Mouse (Mus musculus): Measurements from ENCODE around the gene Kalrn. TPM values are rescaled to one million over a fixed set of nuclear protein-coding genes. Genes with fewer than 3 reads are reported as not detected.

Kalrn gene
- polyA plus RNA-seq, 1 experiment from 2014 or later, result 14.0 TPM

DNA sequence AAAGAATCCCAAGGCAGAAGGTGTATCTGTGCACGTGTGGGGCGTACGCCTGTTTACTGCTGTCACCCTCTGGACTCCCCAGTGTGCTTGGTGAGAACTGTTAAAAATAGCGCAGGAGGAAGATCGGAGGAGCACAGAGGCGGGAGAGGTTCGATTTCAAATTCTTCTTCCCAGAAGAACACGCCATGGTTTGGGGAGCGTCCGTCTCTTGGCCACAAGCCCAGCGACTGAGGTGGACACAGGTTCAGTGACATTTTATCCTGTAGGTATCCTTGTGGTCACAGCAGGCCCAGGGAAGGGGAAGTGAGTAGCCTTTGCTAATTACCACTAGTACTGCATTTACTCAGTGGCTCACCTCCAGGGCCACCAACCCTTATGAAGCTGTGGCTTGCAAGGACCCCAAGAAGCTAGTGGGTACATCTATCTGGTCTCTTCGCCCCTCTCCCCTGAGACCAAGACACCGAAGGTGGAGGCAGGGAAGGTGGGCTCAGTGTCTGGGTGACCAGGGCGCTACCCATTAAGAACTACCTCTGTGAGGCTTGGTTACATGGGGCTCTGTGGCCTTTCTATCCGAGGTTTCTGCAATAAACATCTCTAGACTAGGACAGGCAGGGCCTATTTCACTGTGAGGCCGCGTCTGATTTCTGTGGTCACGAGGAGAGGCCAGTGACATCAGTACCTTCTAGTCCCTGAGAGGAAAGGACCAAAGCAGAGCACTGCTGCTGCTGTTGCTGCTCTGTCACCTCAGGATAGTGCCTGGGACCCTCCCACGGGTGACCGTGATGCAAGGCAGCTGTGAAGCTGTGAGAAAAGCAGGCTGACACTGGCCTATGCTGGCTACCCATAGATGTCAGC is 561.1 kb downstream of the Kalrn start:
- H3K4me2 ChIP-seq (replicated peaks), result no peak overlapping the region
- peaks cover 14% of the 10 kb centered on the region for H3K9me3 ChIP-seq
- no peak overlapping the region for H3K9ac ChIP-seq
- H3K36me3 ChIP-seq, result peaks cover 62% of the 10 kb centered on the region
- no peaks in the 10 kb centered on the region for H3K27me3 ChIP-seq
- H3K4me1 ChIP-seq, result no peaks in the 10 kb centered on the region
- no peak overlapping the region for H3K27ac ChIP-seq
- no peak for ATAC-seq (ENCODE audit: low FRiP score, low read depth)
- H3K4me3 ChIP-seq, result no peak overlapping the region
- 90% methylated on average over 20 of the region's 20 CpGs for WGBS

DNA sequence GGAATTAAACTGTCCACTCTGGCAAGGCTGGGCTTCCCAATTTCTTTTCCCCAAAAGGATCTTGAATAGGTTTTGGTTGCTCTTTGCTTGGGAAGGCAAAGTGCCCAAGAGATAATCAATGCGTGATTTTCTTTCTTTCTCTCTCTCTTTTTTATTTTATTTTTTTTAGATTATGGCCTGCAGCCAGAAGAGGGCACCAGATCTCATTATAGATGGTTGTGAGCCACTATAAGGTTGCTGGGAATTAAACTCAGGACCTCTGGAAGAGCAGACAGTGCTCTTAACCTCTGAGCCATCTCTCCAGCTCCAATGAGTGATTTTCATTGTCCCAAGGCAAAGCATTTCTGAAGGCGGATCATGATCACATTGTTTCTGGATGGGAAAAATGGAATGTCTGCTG is 563.8 kb downstream of the Kalrn start:
- H3K27me3 ChIP-seq, result no peaks in the 10 kb centered on the region
- WGBS, result 96% methylated on average over 2 of the region's 2 CpGs
- ATAC-seq (ENCODE audit: low FRiP score, low read depth), result no peak
- H3K4me1 ChIP-seq, result peaks cover 14% of the 10 kb centered on the region
- H3K9me3 ChIP-seq, result peaks cover 6% of the 10 kb centered on the region
- no peak overlapping the region for H3K27ac ChIP-seq
- H3K4me3 ChIP-seq, result no peak overlapping the region
- no peak overlapping the region for H3K9ac ChIP-seq
- H3K4me2 ChIP-seq (replicated peaks), result no peak overlapping the region
- H3K36me3 ChIP-seq, result peaks cover 42% of the 10 kb centered on the region

DNA sequence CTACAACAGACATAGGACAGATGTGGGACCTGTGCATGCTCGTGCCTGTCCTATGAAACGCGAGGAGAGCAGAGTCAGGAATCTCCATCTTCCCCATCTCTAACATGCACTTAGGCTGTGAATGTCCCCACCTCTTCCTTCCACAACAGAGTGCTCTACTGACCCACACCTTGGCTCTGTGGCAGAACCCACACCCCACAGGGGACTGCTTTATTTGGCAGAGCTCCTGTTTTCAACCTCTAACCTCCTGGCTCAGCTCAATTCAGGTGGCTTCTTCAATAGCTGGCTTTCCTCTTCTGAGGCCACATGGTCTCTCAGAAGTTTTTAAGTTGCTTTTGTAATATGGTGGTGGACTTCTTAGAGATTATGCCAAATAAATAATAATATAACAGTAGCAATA is 567.3 kb downstream of the Kalrn start:
- Histone ChIP-seq H3K27me3 (no peaks in the 10 kb centered on the region), H3K36me3 (peaks cover 14% of the 10 kb centered on the region), H3K27ac (no peak overlapping the region), H3K4me1 (peaks cover 37% of the 10 kb centered on the region), H3K9ac (no peak overlapping the region), H3K9me3 (peaks cover 6% of the 10 kb centered on the region), H3K4me3 (no peak overlapping the region), H3K4me2 (replicated peaks) (no peak overlapping the region)
- ATAC-seq (ENCODE audit: low FRiP score, low read depth), result no peak
- WGBS, result 94% methylated on average over 3 of the region's 3 CpGs

DNA sequence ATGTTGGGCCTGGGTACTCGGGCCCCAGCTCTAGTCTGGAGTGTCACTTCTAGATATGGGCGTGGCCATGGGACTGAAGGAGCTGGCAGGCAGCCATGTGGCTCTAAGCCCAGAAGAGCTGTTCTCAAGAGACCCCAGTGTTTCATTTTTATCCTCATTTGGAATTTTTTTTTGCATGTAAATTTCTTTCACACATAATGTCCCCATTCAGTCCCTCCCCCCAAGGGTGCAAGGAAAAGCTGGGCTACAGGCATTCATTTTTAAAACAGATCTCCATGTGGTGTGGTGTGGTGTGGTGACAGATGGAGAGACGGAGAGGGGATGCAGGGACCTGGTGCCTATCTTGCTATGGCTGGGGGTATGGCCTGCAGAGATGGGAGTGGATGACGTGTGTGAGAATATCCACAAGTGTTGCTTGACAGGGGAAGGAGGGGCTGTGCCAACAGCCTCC is 569.2 kb downstream of the Kalrn start:
- H3K9me3 ChIP-seq, result no peaks in the 10 kb centered on the region
- 17% methylated on average over 4 of the region's 4 CpGs for WGBS
- H3K4me3 ChIP-seq, result no peak overlapping the region
- no peak overlapping the region for H3K9ac ChIP-seq
- H3K36me3 ChIP-seq, result no peaks in the 10 kb centered on the region; the same call in 1 of the 2 replicates
- ATAC-seq (ENCODE audit: low FRiP score, low read depth), result peak; percentile 86
- no peaks in the 10 kb centered on the region for H3K27me3 ChIP-seq
- H3K4me2 ChIP-seq (replicated peaks), result no peak overlapping the region
- peaks cover 37% of the 10 kb centered on the region for H3K4me1 ChIP-seq
- H3K27ac ChIP-seq, result peak overlapping the region; percentile 70; the same call in 1 of the 2 replicates

DNA sequence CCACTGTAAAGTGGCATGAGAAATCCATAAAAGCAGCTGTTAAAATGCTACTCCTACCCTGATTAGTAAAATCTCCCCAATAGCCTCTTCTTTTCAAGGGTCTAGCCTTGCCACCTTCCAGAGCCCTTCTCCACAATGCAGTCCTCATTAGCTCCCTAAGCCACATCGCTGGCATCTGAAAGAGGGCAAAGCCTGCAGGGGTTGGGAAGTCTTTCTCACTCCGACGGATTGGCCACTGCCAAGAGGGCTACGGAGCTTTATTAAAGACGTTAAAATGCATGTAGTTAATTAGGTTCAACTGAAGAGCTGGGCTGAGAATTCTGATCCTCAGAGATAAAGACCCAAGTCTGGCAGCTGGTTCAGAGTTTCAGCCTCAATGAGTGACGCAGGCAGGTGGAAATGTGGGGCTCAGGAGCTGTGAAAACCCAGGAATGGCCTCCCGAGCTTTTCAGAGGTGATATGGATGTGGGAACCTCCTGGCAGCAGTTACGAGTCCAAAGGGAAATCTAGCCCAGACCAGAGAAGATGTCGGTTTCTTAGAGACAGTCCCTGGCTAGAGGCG is 569.7 kb downstream of the Kalrn start:
- peaks cover 37% of the 10 kb centered on the region for H3K4me1 ChIP-seq
- H3K9ac ChIP-seq, result no peak overlapping the region
- H3K4me2 ChIP-seq (replicated peaks), result no peak overlapping the region
- no peak; the same call in none of the 2 replicates for ATAC-seq (ENCODE audit: low FRiP score, low read depth)
- no peaks in the 10 kb centered on the region for H3K9me3 ChIP-seq
- H3K4me3 ChIP-seq, result no peak overlapping the region
- peak overlapping the region; percentile 70; the same call in 1 of the 2 replicates for H3K27ac ChIP-seq
- 41% methylated on average over 10 of the region's 10 CpGs for WGBS
- H3K27me3 ChIP-seq, result no peaks in the 10 kb centered on the region
- H3K36me3 ChIP-seq, result no peaks in the 10 kb centered on the region; the same call in 1 of the 2 replicates

DNA sequence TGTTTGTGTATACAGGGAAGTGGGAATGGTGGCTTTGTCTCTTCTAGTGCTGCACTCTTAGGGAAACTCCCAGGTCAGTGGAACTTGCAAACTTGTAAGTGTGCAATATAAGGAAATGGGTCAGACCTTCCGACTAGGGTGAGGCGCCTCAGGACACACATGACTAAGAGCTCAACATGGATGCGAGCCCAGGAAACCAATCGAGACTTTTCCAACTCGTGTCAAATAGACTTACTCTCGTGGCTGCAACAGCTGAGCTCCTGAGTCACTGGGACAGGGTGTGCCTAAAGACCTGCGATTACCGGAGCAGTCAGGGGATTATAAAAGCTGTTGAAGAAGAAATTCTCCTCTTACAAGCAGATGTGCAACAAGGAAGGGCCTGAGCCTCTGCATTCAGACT is 572.6 kb downstream of the Kalrn start:
- Histone ChIP-seq H3K27me3 (no peaks in the 10 kb centered on the region), H3K27ac (no peak overlapping the region), H3K36me3 (no peaks in the 10 kb centered on the region), H3K4me3 (no peak overlapping the region), H3K9me3 (no peaks in the 10 kb centered on the region), H3K9ac (no peak overlapping the region), H3K4me1 (peaks cover 34% of the 10 kb centered on the region), H3K4me2 (replicated peaks) (no peak overlapping the region)
- ATAC-seq (ENCODE audit: low FRiP score, low read depth), result no peak
- 66% methylated on average over 8 of the region's 8 CpGs for WGBS

DNA sequence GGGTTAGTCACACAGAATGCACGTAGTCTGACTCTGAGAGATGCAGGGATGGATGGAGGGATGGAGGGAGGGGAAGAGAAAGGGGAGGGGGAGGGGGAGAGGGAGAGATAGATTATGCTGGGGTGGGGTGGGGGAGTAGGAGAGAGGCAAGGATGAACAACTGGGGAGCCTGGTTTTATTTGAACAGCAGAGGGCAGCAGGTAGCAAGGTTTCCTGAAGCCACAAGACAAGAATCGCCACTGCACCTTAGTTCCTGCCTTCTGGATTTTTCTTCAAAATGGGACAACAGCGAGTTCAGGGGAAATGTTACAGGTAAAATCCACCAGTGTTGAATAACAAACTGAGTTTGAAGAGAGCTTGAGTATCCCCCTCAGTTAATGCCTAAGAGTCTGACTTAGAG is 573.9 kb downstream of the Kalrn start:
- Histone ChIP-seq H3K4me1 (peaks cover 22% of the 10 kb centered on the region), H3K9me3 (no peaks in the 10 kb centered on the region), H3K27ac (no peak overlapping the region), H3K9ac (no peak overlapping the region), H3K4me2 (replicated peaks) (no peak overlapping the region), H3K27me3 (no peaks in the 10 kb centered on the region), H3K36me3 (no peaks in the 10 kb centered on the region), H3K4me3 (no peak overlapping the region)
- WGBS, result 35% methylated on average over 3 of the region's 3 CpGs
- ATAC-seq (ENCODE audit: low FRiP score, low read depth), result no peak

DNA sequence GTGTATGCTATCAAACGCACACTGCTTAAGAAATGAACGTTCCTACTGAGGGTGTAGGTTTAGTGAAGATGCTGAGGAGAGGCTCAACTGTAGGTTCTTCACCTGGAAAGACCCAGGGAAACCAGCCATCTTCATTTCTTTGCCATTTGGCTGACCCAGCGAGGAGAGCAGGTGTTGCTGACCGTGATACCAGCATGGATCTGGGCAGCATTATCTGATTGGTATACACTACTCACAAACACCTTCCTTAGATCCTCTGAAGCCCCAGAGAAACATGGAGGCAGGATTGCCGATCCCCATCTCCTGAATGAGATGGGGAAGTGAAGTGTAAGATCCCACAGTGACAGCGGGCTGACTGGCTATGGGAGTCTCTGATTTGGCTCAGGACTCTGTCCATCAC is 575.3 kb downstream of the Kalrn start:
- H3K27ac ChIP-seq, result no peak overlapping the region
- no peaks in the 10 kb centered on the region for H3K36me3 ChIP-seq
- H3K9ac ChIP-seq, result no peak overlapping the region
- 80% methylated on average over 6 of the region's 6 CpGs for WGBS
- no peak overlapping the region for H3K4me2 ChIP-seq (replicated peaks)
- no peak for ATAC-seq (ENCODE audit: low FRiP score, low read depth)
- H3K9me3 ChIP-seq, result no peaks in the 10 kb centered on the region
- no peak overlapping the region for H3K4me3 ChIP-seq
- H3K4me1 ChIP-seq, result peaks cover 8% of the 10 kb centered on the region; the same call in 1 of the 2 replicates
- no peaks in the 10 kb centered on the region for H3K27me3 ChIP-seq

DNA sequence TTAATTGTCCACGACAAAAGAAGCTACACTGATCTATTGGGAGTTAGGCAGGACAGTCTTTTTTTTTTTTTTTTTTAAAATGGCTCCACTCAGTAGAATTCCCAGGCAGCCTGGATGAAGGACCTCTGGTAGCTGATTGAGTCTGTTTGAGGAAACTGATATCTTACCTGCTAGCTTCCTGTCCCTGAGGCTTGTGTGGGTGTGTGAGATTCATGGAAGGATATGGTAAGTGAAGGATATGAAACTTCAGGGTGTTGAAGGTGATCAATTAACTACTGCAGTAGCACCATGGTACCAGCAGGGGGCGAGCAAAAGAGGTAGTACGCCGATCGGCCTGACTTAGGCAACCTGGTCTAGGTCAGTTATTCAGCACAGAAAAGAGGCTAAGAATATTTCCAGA is 577.3 kb downstream of the Kalrn start:
- H3K4me1 ChIP-seq, result no peaks in the 10 kb centered on the region
- H3K4me2 ChIP-seq (replicated peaks), result no peak overlapping the region
- H3K9ac ChIP-seq, result no peak overlapping the region
- WGBS, result 12% methylated on average over 5 of the region's 5 CpGs
- no peaks in the 10 kb centered on the region for H3K27me3 ChIP-seq
- H3K4me3 ChIP-seq, result no peak overlapping the region
- no peak overlapping the region for H3K27ac ChIP-seq
- H3K36me3 ChIP-seq, result no peaks in the 10 kb centered on the region
- H3K9me3 ChIP-seq, result no peaks in the 10 kb centered on the region
- no peak for ATAC-seq (ENCODE audit: low FRiP score, low read depth)

DNA sequence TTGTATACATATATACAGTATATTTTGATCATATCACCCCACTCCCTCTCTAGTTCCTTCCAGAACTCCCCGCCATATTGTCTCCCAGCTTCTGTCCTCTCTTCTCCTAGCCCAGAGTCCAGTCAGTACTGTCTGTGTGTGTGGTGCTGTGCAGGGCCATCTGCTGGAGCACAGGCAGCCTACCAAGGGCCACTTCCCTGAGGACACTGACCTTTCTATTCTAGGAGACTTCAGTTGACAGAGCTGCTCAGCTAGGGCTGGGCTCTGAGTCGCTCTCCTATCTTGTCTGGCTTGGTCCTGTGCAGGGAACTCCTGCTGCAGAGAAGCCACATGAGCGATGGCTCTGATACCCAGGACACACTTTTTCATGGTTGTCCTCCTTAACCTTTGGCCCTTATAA is 577.8 kb downstream of the Kalrn start:
- no peak overlapping the region for H3K9ac ChIP-seq
- ATAC-seq (ENCODE audit: low FRiP score, low read depth), result no peak
- no peaks in the 10 kb centered on the region for H3K36me3 ChIP-seq
- no peaks in the 10 kb centered on the region for H3K9me3 ChIP-seq
- no peaks in the 10 kb centered on the region for H3K4me1 ChIP-seq
- H3K4me2 ChIP-seq (replicated peaks), result no peak overlapping the region
- no peak overlapping the region for H3K4me3 ChIP-seq
- no peaks in the 10 kb centered on the region for H3K27me3 ChIP-seq
- WGBS, result 82% methylated on average over 3 of the region's 3 CpGs
- no peak overlapping the region for H3K27ac ChIP-seq

DNA sequence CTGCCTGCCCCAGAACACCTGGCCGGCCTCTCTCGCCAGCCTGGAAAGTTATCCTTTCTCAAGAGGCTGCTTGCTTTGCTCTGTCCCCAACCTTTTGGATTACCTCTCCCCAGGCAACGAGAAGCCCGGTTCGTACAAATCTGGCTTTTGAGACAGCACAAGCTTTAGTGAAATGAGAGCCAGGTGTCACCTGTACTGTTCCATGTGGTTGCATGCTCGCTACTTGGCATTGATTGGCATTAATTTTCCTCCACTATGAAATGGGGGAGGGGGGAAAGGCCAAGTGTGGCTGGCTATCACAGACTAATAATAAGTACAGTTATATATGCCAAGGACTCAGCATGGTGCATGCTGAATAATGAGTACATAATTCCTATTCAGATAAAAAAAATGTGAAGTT is 579.0 kb downstream of the Kalrn start:
- H3K9me3 ChIP-seq, result no peaks in the 10 kb centered on the region
- H3K4me1 ChIP-seq, result no peaks in the 10 kb centered on the region
- H3K27ac ChIP-seq, result no peak overlapping the region
- no peak overlapping the region for H3K9ac ChIP-seq
- 66% methylated on average over 6 of the region's 6 CpGs for WGBS
- H3K36me3 ChIP-seq, result no peaks in the 10 kb centered on the region
- no peak overlapping the region for H3K4me2 ChIP-seq (replicated peaks)
- no peak for ATAC-seq (ENCODE audit: low FRiP score, low read depth)
- H3K27me3 ChIP-seq, result no peaks in the 10 kb centered on the region
- no peak overlapping the region for H3K4me3 ChIP-seq

DNA sequence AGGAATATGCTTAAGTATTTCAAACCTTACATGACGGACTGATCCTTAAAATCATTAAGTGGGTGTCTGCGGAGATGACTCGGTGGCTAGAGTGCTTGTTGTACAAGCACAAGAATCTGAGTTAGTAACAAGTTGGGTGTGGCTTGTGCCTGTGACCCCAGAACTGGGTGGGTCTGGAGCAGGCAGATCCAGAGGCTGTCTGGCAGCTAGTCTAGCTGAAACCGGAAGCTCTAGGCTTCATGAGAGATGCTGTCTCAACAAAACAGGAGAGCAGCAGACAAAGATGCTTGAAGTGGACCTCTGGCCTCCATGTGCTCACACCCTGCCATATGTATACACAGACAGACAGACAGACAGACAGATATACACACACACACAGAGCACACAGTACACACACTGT is 582.6 kb downstream of the Kalrn start:
- Histone ChIP-seq H3K4me3 (no peak overlapping the region), H3K9ac (no peak overlapping the region), H3K27ac (no peak overlapping the region), H3K27me3 (no peaks in the 10 kb centered on the region), H3K4me1 (no peaks in the 10 kb centered on the region), H3K36me3 (no peaks in the 10 kb centered on the region), H3K4me2 (replicated peaks) (no peak overlapping the region), H3K9me3 (no peaks in the 10 kb centered on the region)
- no peak for ATAC-seq (ENCODE audit: low FRiP score, low read depth)
- WGBS, result 75% methylated on average over 4 of the region's 4 CpGs
